Mouse (Mus musculus): ENCODE results near the gene Rmdn2.

Gene Rmdn2

GRCm38 (mm10) chr17:79611545-79611944 is at the start of gene Rmdn2:
Gene Rmdn2 (plus strand): TSS chr17:79611863.
- DNase-seq, result no peak

GRCm38 (mm10) chr17:79563067-79563620 is 48.5 kb upstream of the Rmdn2 start:
- DNase-seq, result no peak

- DNase-seq, result no peak
Observed at GRCm38 (mm10) chr17:79563721-79564120, 47.9 kb upstream of the Rmdn2 start.

DNA sequence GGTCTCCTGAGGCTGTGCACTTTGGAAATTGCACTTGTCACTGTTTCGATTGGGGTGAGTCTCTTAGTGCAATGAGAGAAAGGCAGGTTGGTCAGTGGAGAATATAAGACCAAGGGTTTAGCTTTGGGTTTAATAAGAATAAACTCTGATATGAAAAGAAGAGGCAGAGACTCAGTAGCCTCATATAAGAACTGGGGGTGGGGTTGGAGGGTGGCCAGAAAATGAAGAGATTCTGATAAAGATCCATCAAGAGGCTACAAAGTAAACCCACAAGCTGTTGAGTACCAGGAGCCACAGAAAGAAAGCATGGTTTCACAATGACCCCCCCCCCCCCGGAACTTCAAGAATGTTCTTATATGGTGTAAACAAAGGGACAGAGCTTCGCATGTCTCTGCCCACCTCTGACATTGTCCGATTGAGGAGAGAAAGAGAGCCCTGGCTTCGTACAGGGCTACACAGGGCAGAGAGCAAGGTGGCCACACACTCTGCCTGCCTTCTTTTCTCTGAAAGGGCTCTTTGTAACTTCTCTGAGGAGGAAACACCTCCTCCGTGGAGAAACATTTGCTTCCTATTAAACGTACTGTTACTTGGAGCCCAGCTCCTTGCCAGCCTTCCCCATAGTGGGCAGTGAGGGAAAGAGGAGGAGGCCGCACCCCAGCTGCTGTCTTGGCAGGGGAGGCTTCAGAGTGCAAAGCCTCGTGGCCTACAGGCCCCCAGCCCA is 46.3 kb upstream of the Rmdn2 start:
- DNase-seq, result no peak

DNA sequence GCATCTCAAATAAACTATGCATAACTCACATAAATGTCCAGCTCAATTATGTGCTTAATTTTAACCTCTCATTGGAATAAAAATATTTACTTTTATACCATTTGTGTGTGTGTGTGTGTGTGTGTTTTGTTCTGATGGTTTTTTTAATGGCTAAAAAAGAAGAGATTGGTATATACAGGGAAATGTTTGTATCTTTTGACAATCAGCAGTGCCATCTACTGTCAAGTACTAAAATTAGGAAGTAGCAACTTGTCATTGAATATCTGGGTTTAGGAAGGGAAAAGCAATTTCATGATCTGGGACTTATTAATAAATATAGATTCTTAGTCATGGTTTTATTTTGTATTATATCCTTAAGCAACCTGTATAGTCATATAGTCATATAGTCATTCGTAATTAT is 43.3 kb upstream of the Rmdn2 start:
- DNase-seq, result no peak

GRCm38 (mm10) chr17:79578328-79578727 is 33.3 kb upstream of the Rmdn2 start:
- DNase-seq, result no peak

DNA sequence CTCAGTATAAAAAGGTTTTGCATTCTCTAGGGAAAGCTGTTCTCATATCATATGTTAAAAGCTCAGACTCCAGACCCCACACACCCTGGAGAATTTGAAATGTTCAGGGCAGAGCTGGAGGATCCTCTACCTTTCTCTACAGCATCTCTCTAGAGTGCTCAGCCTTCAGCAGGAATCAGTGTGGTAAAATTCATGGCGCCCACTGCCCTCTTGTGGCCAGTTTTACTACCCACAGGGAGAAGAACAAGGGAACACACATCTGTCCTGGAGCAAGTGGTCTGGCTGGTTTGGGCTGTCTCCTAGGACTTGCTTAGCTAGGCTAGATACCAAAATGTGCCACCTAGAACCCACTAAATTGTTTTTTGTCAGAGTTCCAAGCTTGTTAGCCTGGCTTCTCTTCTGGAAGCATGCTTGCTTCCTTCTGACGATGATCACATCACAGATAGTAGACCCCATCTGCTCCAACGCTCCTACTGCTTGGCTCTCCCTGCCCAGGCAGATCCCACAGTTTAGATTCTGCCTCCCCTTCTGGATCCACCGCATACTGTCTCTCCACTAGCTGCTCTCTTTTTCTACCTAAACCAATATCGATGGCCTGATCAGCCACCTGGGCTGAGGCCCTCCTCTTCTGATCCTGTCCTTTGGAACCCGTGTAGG is 31.3 kb upstream of the Rmdn2 start:
- peak; percentile 64 for DNase-seq

DNA sequence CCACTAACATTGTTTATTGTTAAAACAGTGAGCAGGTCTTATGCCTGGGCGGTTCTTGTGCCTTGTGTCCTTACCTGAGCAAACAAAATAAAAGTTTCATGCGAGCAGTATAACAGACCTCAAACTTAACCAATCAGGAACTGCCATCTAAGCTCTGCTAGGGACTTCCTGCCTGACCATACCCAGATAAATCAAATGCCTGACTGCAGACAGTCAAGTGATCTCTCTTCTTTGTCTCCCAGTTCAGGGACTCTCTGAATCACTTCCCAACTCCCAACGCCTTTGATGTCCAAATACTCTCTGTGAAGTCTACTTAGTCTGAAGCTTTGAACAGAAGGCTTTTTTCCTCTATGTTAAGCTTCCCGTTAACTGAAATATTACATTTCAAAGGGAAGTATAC is 28.2 kb upstream of the Rmdn2 start:
- DNase-seq, result no peak

DNA sequence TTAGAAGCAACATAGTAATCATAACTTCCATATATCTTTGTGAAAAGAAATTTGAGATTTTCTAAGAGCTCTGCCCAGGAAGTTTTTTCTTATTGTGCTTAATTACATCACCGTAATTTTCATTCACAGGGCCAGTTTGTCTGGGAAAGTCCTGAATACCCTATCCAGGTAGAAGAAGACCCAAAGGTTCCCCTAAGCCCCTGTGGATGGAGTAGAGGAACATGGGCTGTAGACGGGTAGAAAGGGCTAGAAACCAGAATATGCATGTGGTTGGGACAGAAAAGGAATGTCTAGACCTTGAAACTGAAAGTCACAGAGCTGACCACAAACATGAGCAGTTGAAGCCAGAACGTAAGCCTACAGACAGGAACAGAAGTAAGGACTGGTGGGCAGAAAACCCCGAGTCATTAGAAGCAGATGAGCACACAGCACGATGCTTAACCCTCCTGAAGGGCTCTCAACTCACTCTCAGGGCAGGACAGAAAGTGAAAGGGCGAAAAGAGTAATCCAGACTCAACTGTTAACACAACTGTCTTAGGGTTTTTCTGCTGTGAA is 27.3 kb upstream of the Rmdn2 start:
- no peak for DNase-seq

DNA sequence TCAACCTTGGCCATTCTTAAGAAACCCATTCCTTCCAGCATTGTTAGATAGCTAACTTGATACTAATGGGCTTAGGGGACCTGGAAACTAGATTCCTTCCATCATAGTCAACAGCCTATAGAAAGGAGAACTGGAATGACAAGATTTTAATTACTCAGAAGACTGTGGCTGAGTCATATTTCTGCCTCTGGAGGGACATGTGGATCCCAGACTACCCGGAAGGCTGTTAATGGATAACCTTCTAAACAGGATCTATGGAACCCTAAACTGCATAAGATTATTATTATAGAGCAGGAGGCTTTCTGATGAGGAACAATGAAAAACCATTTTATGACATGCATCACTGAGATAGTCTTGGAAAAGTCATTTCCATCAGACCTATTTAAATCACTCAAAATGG is 21.8 kb upstream of the Rmdn2 start:
- no peak for DNase-seq

GRCm38 (mm10) chr17:79595996-79596395 is 15.7 kb upstream of the Rmdn2 start:
- no peak for DNase-seq

DNA sequence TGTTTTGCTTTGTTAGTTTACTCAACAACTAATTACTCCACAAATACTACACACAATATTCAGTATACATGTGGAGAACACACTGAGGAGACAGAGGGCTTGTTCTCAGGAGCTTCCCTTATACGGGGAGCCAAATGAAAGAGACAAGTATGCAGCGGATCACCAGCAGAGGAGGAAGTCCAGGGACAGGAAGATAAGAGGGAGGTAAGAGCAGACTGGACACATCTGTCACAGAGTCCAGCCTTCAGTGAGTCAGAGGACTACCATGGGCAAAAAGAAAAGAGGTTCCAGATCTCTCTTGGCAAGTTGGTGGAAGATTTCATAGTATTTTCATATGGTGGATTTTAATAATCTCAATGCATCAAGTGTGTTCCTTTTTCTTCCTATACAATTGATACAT is 13.5 kb upstream of the Rmdn2 start:
- DNase-seq, result no peak

DNA sequence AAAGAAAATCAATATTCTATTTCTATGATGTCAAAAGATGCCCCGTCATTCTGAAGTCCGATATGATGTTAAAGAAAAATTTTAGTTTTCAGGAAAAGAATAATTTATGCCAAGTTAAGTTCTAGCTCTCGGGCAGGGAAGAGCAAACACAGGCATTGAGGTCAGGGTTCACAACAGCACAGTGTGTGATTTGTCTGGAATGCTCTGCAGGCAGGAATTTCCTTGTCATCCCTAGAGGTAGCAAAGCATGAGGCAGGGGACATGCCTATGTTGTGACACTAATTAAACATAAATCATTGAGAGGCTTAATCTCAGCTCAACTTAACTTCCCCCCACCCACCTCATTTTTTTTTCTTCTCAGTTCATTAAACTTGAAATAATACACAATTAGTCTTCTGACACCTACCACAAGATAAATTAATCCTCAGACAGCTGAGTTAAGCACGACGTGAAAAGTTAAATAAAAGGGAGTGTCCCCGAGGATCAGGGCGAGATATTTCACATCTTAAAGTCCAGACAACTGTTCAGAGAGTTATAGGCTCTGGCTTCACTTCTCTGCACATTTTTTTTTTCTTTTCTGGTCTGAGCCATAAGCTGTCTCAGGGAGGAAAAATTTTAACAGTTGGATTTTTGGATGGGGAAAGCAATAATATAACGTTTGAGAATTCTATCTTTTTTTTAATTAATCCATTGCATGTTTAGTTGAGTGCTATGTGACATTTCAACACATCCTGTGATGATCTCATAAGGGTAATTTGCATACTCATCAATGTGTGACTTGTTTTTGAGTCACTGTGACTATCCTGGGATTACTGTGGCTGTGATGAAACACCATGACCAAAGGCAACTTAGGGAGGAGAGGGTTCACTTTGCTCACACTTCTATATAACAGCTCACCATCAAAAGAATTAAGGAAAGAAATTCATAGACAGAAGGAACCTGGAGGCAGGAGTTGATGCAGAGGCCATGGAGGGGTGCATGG is 12.8 kb upstream of the Rmdn2 start:
- DNase-seq, result no peak

- DNase-seq, result no peak
Observed at GRCm38 (mm10) chr17:79600108-79600507, 11.6 kb upstream of the Rmdn2 start.

- DNase-seq, result no peak
Observed at GRCm38 (mm10) chr17:79602381-79602780, 9.3 kb upstream of the Rmdn2 start.

GRCm38 (mm10) chr17:79603427-79603826 is 8.2 kb upstream of the Rmdn2 start:
- no peak for DNase-seq

GRCm38 (mm10) chr17:79605794-79606193 is 5.9 kb upstream of the Rmdn2 start:
- DNase-seq, result no peak

DNA sequence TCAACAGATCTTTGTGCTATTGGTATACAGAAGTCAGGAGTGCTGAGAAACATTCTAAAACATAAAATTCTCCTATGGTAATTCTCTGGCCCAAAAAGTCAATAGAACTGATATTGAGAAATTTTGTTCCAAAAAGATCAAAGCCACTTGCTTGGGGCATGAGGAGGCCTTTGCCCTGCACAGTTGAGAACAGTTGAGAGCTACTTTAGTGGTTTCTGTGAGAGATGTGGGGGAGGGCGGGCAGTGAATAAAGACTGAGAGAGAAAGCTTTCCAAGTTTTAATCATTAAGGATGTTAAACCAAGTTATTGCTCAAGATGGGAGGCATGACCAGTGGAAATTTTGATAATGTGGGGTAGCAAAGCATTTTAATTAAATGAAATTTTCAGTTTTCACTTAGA is 2.0 kb upstream of the Rmdn2 start:
- DNase-seq, result no peak

DNA sequence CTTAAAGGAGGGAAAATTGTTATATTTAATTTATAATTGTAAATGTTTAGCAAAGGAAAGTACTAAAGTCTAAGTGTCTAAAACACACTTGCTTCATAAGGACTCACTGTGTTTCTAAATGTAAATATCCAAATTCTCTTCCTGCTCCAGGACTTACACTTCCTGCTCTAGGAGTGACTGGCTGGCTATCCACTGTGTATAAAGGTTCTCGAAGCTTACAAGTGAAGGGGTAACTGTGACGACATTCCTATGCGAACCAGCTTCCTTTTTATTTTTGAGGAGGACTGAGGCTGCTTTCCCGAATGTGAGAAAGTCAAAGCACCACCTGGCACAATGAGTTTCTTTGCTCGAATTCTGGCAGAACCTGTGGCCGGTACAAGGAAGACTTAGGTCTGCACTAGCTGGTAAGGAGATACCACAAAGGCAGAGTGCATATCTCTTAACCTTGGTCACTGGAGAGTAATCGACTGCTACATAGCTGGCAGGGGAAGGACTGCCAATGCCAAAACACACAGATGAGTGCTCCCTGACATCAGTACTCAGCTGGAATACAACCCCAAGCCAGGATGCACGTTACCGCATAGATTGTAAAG is 1.4 kb upstream of the Rmdn2 start:
- DNase-seq, result no peak

GRCm38 (mm10) chr17:79614691-79615588 is 3.3 kb downstream of the Rmdn2 start:
- peak; percentile 79 for DNase-seq

DNA sequence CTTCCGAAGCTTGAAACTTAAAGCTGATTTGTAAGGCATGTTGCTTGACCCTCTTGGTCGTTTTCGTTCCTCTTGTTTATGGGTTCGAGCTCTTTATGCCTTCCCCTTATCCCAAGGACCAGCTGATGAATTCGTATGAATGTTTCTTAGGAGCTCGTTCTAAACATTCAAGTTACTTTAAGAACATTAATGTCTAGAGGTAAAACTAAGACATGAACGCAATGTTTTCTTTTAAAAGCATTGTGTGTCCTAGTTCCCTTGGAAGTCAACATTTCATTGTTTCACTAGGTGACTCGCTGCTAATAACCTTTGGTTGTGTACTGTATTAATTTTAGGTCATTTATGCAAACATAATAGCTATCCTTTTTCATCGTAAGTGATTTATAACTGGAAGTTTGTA is 4.2 kb downstream of the Rmdn2 start:
- DNase-seq, result no peak
